Mouse (Mus musculus) left cerebral cortex, adult 2 months (tissue): ENCODE measurements around the gene Ccdc15. TPM values are rescaled to one million over a fixed set of nuclear protein-coding genes. Genes with fewer than 3 reads are reported as not detected.
A peak's percentile ranks its signal among the peaks of the same experiment; 100 is the strongest.

Experiments
- DNase-seq, 2 experiments: peaks; one replicate each; pipeline ENCODE4 v3.0.0; 2021 to 2022; ENCODE audit warnings: low spot score in 2 of 2, mixed read lengths in 1 of 2; ENCODE audit errors: extremely low spot score in 1 of 2
- H3K27ac ChIP-seq: fragments of 200-600 bp; 2 replicates; pipeline ENCODE4 v1.8.1; 2022
- H3K4me3 ChIP-seq: fragments of 200-600 bp; 2 replicates; pipeline ENCODE4 v1.8.1; 2022
- CTCF ChIP-seq: fragments of 200-600 bp; IDR thresholded peaks from 2 replicates; pipeline ENCODE4 v1.8.1; 2022; ENCODE audit warnings: antibody characterized with exemption, mild to moderate bottlenecking, moderate library complexity
- intact Hi-C: fragments of 180-260 bp; cut with DNase I; formaldehyde crosslinking; loops from one replicate; pipeline ENCODE4 v1.15.1; 2025
- total RNA-seq, 2 experiments: library from RNA; stranded (reverse); gene quantifications; 2 replicates each; pipeline ENCODE4 v1.2.3; 2021

Gene Ccdc15
- total RNA-seq, 2 experiments from 2014 or later, result 1.9 to 2.5 TPM

DNA sequence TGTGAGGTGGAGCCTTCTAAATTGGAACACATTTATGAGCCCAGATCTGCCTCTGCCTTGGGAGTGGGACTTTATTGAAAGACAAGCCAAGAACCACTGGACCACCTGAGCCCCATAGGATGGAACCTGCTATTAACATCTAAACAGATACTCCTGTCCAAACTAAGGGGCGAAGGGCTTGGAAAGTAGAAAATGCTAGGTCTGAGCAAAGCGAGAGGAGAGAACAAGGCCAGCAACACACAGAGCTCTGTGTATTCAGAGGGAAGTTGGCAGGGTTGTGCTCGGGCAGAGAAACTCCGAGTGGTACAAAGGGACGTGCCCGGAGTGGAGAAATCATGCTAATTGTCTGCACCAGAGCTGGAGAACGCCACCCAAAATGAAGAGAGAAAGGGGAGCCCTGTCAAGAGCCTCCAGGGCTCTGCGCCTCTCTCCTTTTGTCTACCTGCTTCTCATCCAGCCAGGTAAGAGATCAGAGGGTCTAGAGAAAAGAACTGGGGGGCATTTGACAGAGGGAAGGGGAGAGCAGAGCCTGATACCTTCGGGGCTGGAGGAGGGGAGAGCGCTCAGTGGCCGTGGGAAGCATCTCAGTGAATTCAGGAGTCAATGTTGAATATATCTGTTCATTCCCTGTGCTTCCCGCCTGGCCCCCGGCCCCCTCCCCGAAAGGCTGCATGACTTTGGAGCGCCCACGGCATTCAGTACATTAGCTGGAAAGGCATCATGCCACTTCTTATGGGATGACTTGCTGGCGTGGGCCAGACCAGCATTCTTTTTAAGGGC lies 19.3 kb upstream of the Ccdc15 start, which contains the start of gene Hepacam:
Hepacam (plus strand) TSS at position 51 of the 780 bp plus-strand sequence.
- intact Hi-C loops, result no loop called here
- peak within 1 kb of the TSS; percentile 89 for H3K27ac ChIP-seq
- no peak for TF ChIP-seq CTCF
- no peak for DNase-seq
- peak within 1 kb of the TSS; percentile 43 for H3K4me3 ChIP-seq

DNA sequence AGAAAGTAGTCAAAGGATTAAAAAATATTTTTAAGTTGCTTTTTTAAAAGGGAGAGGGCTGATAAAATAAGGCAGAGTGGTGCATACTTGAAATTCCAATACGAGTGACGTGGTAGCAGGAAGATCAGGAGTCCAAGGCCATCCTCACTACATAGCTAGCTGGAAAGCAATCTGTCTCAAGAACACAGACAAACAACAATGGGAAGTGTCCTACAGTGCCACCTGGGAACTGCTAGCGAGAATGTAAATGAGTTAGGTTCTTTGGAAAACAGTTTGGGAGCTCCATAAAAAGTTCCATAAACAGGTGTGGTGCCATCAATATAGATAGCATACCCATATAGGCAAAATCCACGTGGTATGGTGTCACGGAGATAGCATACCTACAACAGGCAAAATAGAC lies 17.5 kb upstream of the Ccdc15 start:
- TF ChIP-seq CTCF, result no peak
- no peak for DNase-seq
- Histone ChIP-seq H3K4me3 (no peak overlapping the region), H3K27ac (peak overlapping the region; percentile 89)
- intact Hi-C loops, result no loop called here

DNA sequence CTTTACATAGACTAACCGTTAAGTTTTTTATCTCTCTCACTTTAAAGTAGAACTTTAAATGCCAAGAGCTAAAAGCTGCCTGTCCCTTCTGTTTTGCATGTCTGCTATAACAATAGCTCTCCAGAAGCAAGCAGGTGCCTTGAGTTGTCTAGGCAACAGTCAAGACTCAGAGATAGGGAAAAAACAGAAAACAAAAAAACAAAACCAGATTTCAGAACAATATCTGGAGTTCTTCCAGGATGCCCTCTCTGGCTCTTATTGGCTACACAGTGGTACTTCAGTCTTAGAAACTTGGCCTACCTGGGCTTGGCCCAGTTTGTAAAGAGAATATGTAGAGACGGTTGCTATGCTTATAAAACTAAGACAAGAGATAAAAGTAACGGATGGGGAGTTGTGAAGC lies 16.2 kb upstream of the Ccdc15 start:
- peak overlapping the region; percentile 63 for H3K27ac ChIP-seq

DNA sequence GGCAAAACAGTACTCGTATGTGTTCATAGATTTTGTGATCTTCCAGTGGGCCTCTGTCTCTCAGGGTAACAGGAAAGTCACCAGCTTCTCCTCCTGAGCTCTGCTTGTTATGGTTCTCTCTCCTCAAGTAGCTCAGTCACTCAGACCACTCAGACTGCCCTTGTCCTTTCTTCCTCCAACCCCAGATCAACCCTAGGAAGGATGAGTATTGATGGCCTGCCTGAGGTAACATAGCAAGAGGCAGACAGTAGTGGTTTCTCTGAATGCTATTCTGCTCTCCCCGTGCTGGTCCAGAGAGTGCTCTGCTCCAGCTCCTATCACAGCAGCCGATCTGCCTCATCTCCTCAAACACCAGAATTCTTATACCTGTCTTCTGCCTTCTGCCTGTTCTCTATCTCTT lies 15.3 kb upstream of the Ccdc15 start:
- H3K4me3 ChIP-seq, result no peak overlapping the region
- DNase-seq, result no peak
- intact Hi-C loops, result no loop called here
- H3K27ac ChIP-seq, result peak overlapping the region; percentile 63
- no peak for TF ChIP-seq CTCF

More for the DNA sequence above, 16.2 kb upstream of the Ccdc15 start:
- no peak for TF ChIP-seq CTCF
- no peak for DNase-seq
- intact Hi-C loops, result no loop called here
- no peak overlapping the region for H3K4me3 ChIP-seq

DNA sequence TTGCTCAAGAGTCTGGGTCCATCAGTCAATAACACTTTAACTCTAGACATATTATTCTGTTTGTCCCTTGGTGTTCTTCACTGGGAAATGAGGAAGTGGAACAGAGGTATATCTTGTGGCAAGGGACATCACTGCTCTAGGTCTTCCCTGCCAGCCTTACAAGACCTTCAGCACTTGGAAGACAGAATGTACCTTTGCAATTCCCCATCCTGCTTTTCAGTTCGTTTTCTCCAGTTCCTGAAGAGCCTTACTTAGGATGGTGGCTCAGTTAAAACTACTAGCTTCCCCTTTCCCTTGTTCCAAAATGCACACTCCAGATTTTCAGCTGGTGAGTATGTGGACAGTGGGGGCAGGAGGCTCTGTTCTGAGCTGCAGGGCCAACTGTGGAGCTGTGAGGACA lies 14.6 kb upstream of the Ccdc15 start:
- Histone ChIP-seq H3K27ac (peak overlapping the region; percentile 63), H3K4me3 (no peak overlapping the region)
- no peak for DNase-seq
- intact Hi-C loops, result no loop called here
- no peak for TF ChIP-seq CTCF

DNA sequence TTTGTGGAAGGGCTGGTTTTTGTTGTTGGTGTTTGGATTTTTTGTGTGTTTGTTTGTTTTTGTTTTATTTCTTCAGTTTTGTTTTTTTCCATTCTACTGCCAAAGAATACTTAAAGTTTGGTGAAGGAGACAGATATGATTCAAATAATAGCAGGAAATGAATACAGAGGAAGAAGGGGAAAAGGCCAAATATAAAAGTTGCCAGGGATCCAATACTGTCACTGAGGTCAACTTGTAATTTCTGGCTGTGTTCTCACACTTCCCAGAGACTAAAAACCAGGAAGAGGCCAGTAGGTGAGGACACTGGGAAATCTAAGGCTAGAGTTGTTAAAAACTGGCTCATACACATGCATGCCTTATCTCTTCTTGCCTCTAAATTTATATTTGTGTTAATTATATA lies 13.9 kb upstream of the Ccdc15 start:
- intact Hi-C loops, result no loop called here
- Histone ChIP-seq H3K27ac (no peak overlapping the region), H3K4me3 (no peak overlapping the region)
- no peak for DNase-seq
- TF ChIP-seq CTCF, result no peak

DNA sequence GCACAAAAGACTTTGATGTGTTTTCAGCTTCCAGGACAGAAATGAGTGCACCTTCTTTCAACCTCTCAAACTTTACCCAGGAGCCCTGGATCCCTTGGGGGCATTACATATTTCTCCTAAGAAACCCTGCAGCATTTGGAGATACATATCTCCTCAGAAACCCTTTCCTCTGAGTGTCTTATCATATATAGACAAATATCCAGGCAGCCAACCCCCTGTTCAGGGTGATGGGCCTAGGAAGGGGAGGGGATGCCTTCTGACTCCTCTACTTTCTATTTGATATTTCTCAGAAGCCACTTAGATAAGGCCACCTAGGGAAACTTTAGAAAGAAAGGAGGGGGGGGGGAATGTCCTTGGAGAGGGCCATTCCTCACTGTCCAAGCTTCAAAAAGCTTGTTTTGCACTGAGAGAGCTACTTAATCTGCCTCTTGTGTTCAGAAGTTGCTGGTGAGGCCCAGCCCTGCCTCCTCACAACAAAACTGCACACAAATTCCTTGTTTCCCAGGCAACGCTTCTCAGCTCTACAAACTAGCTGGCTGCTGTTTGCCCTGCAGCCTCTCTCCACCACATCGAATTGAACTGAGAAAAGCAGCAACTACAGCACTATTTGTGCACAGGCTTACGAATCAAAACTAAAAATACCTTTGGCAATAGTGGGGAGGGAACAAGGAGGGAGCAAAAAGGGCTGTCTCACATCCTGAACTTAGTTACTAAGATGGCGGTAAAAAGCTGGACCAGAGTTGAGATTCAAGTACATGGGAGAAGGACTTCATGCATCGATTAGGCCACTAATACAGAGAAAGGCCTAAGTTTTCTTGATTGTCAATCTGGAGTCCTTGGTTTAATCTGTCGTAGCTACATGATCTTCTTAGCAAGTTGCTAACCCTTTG lies 11.3 kb upstream of the Ccdc15 start:
- no peak; the same call in 1 of the 2 replicates for TF ChIP-seq CTCF
- Histone ChIP-seq H3K4me3 (no peak overlapping the region), H3K27ac (peak overlapping the region; percentile 90)
- intact Hi-C loops, result no loop called here
- DNase-seq, result peak; percentile 66 to 78

DNA sequence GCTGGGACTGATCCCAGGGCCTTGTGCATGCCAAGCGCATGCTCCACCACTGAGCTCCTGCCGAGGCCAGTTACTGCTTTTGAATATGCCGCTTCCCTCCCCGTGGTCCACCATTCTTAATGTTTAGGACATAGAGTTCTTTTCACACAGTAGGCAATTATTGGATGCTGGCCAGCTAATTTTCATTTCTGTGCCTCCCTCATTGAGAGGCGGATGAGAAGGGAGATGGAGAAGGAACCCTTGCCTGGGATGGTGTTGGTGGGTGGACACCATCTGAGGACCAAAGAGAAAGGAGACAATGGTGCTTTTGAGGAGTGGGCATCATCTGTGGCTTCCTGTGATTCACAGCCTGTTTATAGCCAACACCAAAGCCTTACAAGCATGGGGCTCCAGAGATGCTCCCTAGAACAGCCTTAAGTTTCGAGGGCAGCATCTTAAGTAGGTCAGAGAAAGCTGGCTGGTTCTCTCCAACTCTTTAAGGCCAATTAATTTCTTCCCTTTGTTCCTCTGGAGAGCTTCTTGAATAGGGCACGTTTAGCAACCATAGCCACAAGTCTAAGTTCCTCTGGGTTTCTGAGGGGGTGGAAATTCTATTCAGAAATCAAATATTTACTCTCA lies 10.6 kb upstream of the Ccdc15 start:
- peak in 1 of 2 experiments; percentile 45 for DNase-seq
- TF ChIP-seq CTCF, result no peak
- Histone ChIP-seq H3K4me3 (no peak overlapping the region), H3K27ac (peak overlapping the region; percentile 90)
- intact Hi-C loops, result no loop called here

DNA sequence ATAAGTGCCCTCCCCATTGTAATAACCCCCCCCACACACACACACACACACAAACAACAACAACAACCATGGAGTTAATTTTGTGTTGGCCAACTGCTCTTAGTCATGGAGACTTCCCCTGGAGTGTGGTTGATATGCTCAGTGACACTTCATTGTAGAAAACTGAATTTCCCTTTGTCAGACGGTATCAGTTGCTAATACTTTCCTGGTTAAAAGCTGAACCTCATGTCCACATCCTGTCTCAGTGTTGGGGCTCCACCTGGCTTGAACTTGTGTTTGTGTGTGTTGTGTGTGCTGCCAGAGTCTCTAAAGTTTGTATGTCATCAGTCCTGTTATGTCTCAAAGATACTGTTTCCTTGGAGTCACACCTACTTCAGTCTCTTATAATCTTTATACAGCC lies 6.3 kb upstream of the Ccdc15 start:
- DNase-seq, result no peak
- intact Hi-C loops, result no loop called here
- no peak for TF ChIP-seq CTCF
- H3K27ac ChIP-seq, result no peak overlapping the region
- H3K4me3 ChIP-seq, result no peak overlapping the region

DNA sequence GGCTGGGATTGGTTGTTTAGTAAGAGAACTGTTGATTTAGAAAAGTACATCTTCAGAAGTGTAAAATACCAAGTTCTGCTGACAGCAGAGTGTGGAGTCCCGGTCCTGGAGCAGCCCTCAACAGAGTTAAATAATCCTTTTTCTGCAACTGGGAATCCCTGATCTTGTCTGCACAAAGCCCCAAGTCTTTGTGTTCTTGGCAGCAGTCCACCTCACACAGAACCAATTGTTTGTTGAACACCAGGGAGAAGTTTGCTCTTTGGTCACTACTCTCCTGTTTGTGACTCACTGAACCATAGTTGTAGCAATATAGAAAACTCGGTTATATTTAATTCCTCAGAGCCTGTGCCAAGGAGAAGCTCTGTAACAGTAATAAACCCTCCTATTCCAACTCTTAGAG lies 3.0 kb upstream of the Ccdc15 start:
- intact Hi-C loops, result no loop called here

DNA sequence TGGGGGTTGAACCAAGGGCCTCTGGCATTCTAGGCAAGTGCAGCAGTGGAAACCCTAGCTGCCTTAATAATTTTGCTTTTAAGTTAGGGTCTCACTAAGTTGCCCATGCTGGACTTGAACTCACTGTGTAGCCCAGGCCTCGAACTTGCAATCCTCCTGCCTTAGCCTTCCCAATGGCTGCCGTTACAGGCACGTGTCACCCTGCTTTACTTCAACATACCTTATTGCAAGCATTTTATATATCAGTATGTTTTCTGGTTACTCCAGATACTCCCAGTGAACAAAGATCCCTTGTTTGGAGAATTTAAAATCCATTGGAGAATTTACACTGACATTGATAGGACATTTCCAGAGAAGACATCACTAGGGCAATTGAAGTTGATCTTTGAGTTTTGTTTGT lies 818 bp upstream of the Ccdc15 start:
- DNase-seq, result no peak
- H3K27ac ChIP-seq, result peak overlapping the region; percentile 98
- TF ChIP-seq CTCF, result no peak
- intact Hi-C loops, result no loop called here
- H3K4me3 ChIP-seq, result peak overlapping the region; percentile 80

More for the DNA sequence above, 3.0 kb upstream of the Ccdc15 start:
- no peak overlapping the region for H3K4me3 ChIP-seq
- H3K27ac ChIP-seq, result peak overlapping the region; percentile 13
- no peak for TF ChIP-seq CTCF
- no peak for DNase-seq
